Mouse (Mus musculus) embryonic facial prominence, embryonic 12.5 days (tissue): Measurements from ENCODE around the gene Elmo1. TPM values are rescaled to one million over a fixed set of nuclear protein-coding genes. Genes with fewer than 3 reads are reported as not detected.

Experiments used
- ATAC-seq: fragments of 200-750 bp; cut with Nextera tagmentation; 2 replicates; pipeline ENCODE4 v1.8.0; 2017; ENCODE audit not compliant: insufficient number of reproducible peaks, insufficient read depth, low FRiP score, low TSS enrichment
- H3K27ac ChIP-seq: fragments of 300-500 bp; sonication (generic); 2 replicates; pipeline ENCODE4 v1.5.1; 2016; ENCODE audit warnings: mild to moderate bottlenecking
- H3K27me3 ChIP-seq: fragments of 300-500 bp; sonication (generic); 2 replicates; pipeline ENCODE4 v1.6.1; 2016; ENCODE audit warnings: mild to moderate bottlenecking, moderate library complexity
- H3K36me3 ChIP-seq: fragments of 300-500 bp; sonication (generic); 2 replicates; pipeline ENCODE4 v1.6.1; 2016; ENCODE audit warnings: mild to moderate bottlenecking
- H3K4me1 ChIP-seq: fragments of 300-500 bp; sonication (generic); 2 replicates; pipeline ENCODE4 v1.6.1; 2016
- H3K4me2 ChIP-seq: fragments of 300-500 bp; sonication (generic); replicated peaks from 2 replicates; pipeline ENCODE4 v1.6.1; 2016; ENCODE audit warnings: mild to moderate bottlenecking, moderate library complexity
- H3K4me3 ChIP-seq: fragments of 300-500 bp; sonication (generic); 2 replicates; pipeline ENCODE4 v1.5.1; 2016; ENCODE audit warnings: mild to moderate bottlenecking
- H3K9ac ChIP-seq: fragments of 300-500 bp; sonication (generic); 2 replicates; pipeline ENCODE4 v1.6.1; 2016; ENCODE audit warnings: mild to moderate bottlenecking, moderate library complexity
- H3K9me3 ChIP-seq: fragments of 300-500 bp; sonication (generic); 2 replicates; pipeline ENCODE4 v1.6.1; 2016; ENCODE audit warnings: mild to moderate bottlenecking, moderate library complexity
- WGBS: fragments of 180-500 bp; shearing (Covaris S2); methylation state at CpG from one replicate; pipeline ENCODE4 v1.1.7; 2016; 5-methylcytosine and 5-hydroxymethylcytosine counted together
- polyA plus RNA-seq: library from polyadenylated mRNA; unstranded; fragments of >200 nt; fragmentation: Nextera tagmentation; extraction: Ambion mirVana; gene quantifications from 2 replicates; pipeline ENCODE4 v1.2.1, GENCODE M21; 2016

The Elmo1 gene
- polyA plus RNA-seq, 1 experiment from 2014 or later: 11.1 TPM

DNA sequence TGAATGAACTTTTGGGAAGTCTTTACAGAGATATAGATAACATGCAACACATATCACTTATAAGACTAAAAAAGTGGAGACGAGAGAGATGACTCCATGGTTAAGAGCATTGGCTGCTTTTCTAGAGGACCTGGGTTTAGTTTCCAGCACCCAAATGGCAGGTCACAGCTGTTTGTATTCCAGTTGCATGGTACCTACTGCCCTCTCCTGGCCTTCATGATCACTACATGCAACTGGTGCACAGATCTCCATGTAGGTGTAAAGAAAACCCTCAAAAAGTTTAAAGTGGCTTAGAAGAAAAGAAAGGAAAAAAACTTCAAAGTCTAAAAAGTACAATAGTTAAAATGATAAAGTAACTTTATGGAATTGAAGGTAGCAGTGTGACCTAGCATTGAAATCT lies 172.8 kb downstream of the Elmo1 start:
- ATAC-seq: no peak
- no peak overlapping the region for H3K4me3 ChIP-seq
- H3K9me3 ChIP-seq: no peaks in the 10 kb centered on the region
- H3K36me3 ChIP-seq: no peaks in the 10 kb centered on the region
- H3K4me1 ChIP-seq: no peaks in the 10 kb centered on the region
- no peak overlapping the region for H3K4me2 ChIP-seq
- no peaks in the 10 kb centered on the region for H3K27me3 ChIP-seq
- no peak overlapping the region for H3K9ac ChIP-seq
- no peak overlapping the region for H3K27ac ChIP-seq
- WGBS: 90% methylated on average over 1 of the region's 1 CpGs

DNA sequence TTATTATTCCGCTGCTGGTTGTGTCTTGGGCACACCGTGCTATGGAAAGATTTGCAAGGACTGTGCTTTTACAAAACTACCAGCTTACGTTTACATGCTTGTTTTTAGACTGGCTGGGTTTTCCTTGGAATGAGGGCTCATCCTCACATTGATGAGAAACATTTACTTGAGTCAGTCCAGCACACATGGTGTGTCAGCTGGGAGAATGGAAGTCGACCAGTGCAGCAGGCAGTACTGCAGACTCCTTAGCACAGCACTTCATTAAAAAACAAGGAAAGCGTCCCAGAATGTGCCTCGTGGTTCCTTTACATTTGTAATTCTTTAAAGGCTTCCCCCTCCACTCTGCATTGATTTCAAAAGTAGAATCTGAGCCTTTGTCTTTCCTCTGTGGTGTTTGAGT lies 179.8 kb downstream of the Elmo1 start:
- Histone ChIP-seq H3K36me3 (no peaks in the 10 kb centered on the region), H3K27ac (no peak overlapping the region), H3K9ac (no peak overlapping the region), H3K4me1 (no peaks in the 10 kb centered on the region), H3K27me3 (no peaks in the 10 kb centered on the region), H3K9me3 (no peaks in the 10 kb centered on the region), H3K4me2 (no peak overlapping the region), H3K4me3 (no peak overlapping the region)
- WGBS: 69% methylated on average over 6 of the region's 6 CpGs
- ATAC-seq: no peak

DNA sequence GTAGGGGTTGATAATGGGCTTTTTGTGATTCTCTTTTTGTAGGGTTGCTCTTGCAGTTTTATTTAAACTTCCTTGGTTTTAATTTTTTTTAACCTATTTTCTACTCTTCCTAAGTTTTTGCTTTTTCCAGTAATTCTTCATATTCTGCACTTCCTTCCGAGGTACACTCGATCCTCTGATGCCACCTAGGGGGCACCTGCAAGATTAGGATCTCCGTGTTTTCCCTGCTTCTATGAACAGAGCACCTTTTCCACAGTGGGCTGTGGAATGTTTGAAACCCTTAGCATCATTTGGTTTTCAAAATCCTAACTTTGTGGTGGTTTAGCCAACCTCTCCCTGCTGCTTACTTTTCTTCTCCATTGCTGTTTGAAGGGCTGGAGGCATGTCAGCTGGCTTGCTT lies 181.4 kb downstream of the Elmo1 start:
- Histone ChIP-seq H3K9ac (no peak overlapping the region), H3K9me3 (no peaks in the 10 kb centered on the region), H3K4me3 (no peak overlapping the region), H3K27ac (no peak overlapping the region), H3K27me3 (no peaks in the 10 kb centered on the region), H3K4me1 (no peaks in the 10 kb centered on the region), H3K4me2 (no peak overlapping the region), H3K36me3 (no peaks in the 10 kb centered on the region)
- ATAC-seq: no peak
- 43% methylated on average over 3 of the region's 3 CpGs for WGBS

DNA sequence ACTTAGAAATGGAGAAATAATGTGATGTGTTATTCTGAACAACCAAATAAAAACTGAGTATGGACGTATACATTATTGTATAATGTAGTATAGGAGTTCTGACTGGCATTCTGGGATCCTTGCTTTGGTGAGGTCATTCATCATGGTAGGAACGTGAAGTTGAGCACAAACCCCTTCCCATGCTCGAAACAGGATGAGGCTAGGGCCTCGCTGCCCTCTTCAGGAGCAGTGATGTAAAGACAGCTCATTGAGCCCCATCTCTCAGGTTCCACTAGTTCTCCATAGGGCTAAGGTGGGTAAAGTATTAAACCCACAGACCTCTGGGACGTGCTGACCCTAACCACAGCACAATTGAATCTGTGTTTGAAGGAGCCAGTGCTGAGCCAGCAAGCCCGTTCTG lies 182.2 kb downstream of the Elmo1 start:
- Histone ChIP-seq H3K4me2 (no peak overlapping the region), H3K27ac (no peak overlapping the region), H3K4me1 (no peaks in the 10 kb centered on the region), H3K9ac (no peak overlapping the region), H3K36me3 (no peaks in the 10 kb centered on the region), H3K9me3 (no peaks in the 10 kb centered on the region), H3K27me3 (no peaks in the 10 kb centered on the region), H3K4me3 (no peak overlapping the region)
- ATAC-seq: no peak
- 42% methylated on average over 6 of the region's 6 CpGs for WGBS

DNA sequence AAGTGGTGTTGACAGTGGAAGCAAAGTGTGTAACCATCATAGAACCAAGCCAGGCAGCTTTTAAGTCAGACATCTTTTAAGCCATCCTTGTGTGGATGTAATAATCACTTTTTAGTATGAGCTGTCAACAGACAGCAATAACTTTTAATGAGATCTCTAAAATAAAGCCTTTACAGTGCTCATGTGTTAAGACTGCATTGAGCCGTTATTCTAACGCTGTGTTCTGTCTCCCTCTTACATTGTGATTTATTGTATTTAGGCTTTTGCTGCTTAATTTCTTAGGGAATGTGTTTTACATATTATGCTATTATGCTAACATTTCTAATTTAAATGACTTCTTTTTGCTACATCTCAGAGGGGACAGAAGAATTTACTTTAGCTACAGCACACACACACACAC lies 189.5 kb downstream of the Elmo1 start:
- Histone ChIP-seq H3K4me1 (no peaks in the 10 kb centered on the region), H3K4me3 (no peak overlapping the region), H3K27me3 (no peaks in the 10 kb centered on the region), H3K27ac (no peak overlapping the region), H3K36me3 (no peaks in the 10 kb centered on the region), H3K9ac (no peak overlapping the region), H3K9me3 (no peaks in the 10 kb centered on the region), H3K4me2 (no peak overlapping the region)
- ATAC-seq: no peak
- 90% methylated on average over 2 of the region's 2 CpGs for WGBS

- no peak overlapping the region for H3K9ac ChIP-seq
- H3K9me3 ChIP-seq: no peaks in the 10 kb centered on the region
- H3K27me3 ChIP-seq: no peaks in the 10 kb centered on the region
- H3K4me2 ChIP-seq: no peak overlapping the region
- no peak for ATAC-seq
- H3K27ac ChIP-seq: no peak overlapping the region
- H3K36me3 ChIP-seq: no peaks in the 10 kb centered on the region
- H3K4me3 ChIP-seq: no peak overlapping the region
- no peaks in the 10 kb centered on the region for H3K4me1 ChIP-seq
- 91% methylated on average over 7 of the region's 7 CpGs for WGBS
Measured at GRCm38 (mm10) chr13:20283891-20284290, 193.5 kb downstream of the Elmo1 start.

DNA sequence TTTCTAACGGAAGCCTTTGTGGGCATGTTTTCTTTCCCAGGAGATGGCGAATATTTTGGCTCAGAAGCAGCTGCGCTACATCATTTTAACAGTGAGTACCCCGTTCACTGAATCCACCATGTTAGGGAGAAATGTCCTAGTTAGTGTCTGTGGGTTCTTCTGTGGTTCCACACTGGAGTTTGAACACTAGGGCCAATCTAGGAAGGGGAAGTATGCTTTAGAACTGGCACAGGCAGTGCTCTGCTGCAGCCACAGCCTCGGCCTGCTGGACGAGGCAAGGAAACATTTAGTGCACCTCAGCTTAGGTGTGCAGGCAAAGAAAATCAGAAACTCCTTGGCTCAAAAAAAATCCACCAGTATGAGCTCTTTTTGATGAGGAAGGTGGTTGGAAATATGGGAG lies 196.3 kb downstream of the Elmo1 start:
- Histone ChIP-seq H3K4me1 (0 out of 2 replicates have a peak, but pooled peaks cover 3% of the 10 kb centered on the region), H3K9me3 (no peaks in the 10 kb centered on the region), H3K4me2 (no peak overlapping the region), H3K27me3 (no peaks in the 10 kb centered on the region), H3K36me3 (no peaks in the 10 kb centered on the region), H3K4me3 (no peak overlapping the region), H3K27ac (no peak overlapping the region), H3K9ac (no peak overlapping the region)
- WGBS: 87% methylated on average over 6 of the region's 6 CpGs
- ATAC-seq: no peak

- no peaks in the 10 kb centered on the region for H3K36me3 ChIP-seq
- no peak overlapping the region for H3K4me2 ChIP-seq
- H3K4me1 ChIP-seq: 0 out of 2 replicates have a peak, but pooled peaks cover 3% of the 10 kb centered on the region
- H3K27me3 ChIP-seq: no peaks in the 10 kb centered on the region
- WGBS: 44% methylated on average over 7 of the region's 7 CpGs
- no peak; the same call in 1 of the 2 replicates for ATAC-seq
- H3K9me3 ChIP-seq: no peaks in the 10 kb centered on the region
- H3K4me3 ChIP-seq: no peak overlapping the region
- H3K27ac ChIP-seq: no peak overlapping the region
- no peak overlapping the region for H3K9ac ChIP-seq
Measured at GRCm38 (mm10) chr13:20288393-20288792, 198.0 kb downstream of the Elmo1 start.

GRCm38 (mm10) chr13:20290412-20290811 lies 200.0 kb downstream of the Elmo1 start:
- WGBS: 44% methylated on average over 10 of the region's 10 CpGs
- Histone ChIP-seq H3K4me3 (no peak overlapping the region), H3K4me2 (no peak overlapping the region), H3K36me3 (no peaks in the 10 kb centered on the region), H3K9me3 (no peaks in the 10 kb centered on the region), H3K4me1 (0 out of 2 replicates have a peak, but pooled peaks cover 3% of the 10 kb centered on the region), H3K27ac (no peak overlapping the region), H3K9ac (no peak overlapping the region), H3K27me3 (no peaks in the 10 kb centered on the region)
- 0 out of 2 replicates have a peak, but pooled peaks have one; percentile 38 for ATAC-seq

- Histone ChIP-seq H3K36me3 (no peaks in the 10 kb centered on the region), H3K4me1 (0 out of 2 replicates have a peak, but pooled peaks cover 3% of the 10 kb centered on the region), H3K27ac (no peak overlapping the region), H3K9me3 (no peaks in the 10 kb centered on the region), H3K27me3 (no peaks in the 10 kb centered on the region), H3K4me2 (no peak overlapping the region), H3K4me3 (no peak overlapping the region), H3K9ac (no peak overlapping the region)
- ATAC-seq: no peak
- WGBS: 2% methylated on average over 5 of the region's 5 CpGs
Measured at GRCm38 (mm10) chr13:20292348-20292747, 202.0 kb downstream of the Elmo1 start.

- no peaks in the 10 kb centered on the region for H3K36me3 ChIP-seq
- H3K9me3 ChIP-seq: no peaks in the 10 kb centered on the region
- H3K4me1 ChIP-seq: no peaks in the 10 kb centered on the region
- ATAC-seq: no peak
- H3K27ac ChIP-seq: no peak overlapping the region
- no peak overlapping the region for H3K9ac ChIP-seq
- no peaks in the 10 kb centered on the region for H3K27me3 ChIP-seq
- no peak overlapping the region for H3K4me2 ChIP-seq
- WGBS: 75% methylated on average over 16 of the region's 16 CpGs
- no peak overlapping the region for H3K4me3 ChIP-seq
Measured at GRCm38 (mm10) chr13:20295278-20295970, 205.0 kb downstream of the Elmo1 start.

- Histone ChIP-seq H3K36me3 (no peaks in the 10 kb centered on the region), H3K9me3 (no peaks in the 10 kb centered on the region), H3K4me1 (no peaks in the 10 kb centered on the region), H3K4me3 (no peak overlapping the region), H3K27ac (no peak overlapping the region), H3K9ac (no peak overlapping the region), H3K4me2 (no peak overlapping the region), H3K27me3 (no peaks in the 10 kb centered on the region)
- no peak for ATAC-seq
- WGBS: 12% methylated on average over 3 of the region's 3 CpGs
Measured at GRCm38 (mm10) chr13:20297841-20298240, 207.4 kb downstream of the Elmo1 start.
